Mouse (Mus musculus) layer of hippocampus, adult 9-10 months (tissue): ENCODE measurements at regions not wholly inside any gene's neighbourhood (a gene's known extent, or its start where the extent isn't known, plus 50 kb on each side); places are given as distances from the start of the nearest gene placed in this dataset.

Source experiments
- DNase-seq: peaks from one replicate; pipeline ENCODE4 v3.0.0; 2022; ENCODE audit warnings: low spot score

- DNase-seq, result no peak
Measured at GRCm38 (mm10) chr4:8956312-8957022, 717.6 kb upstream of the Car8 start.

- no peak for DNase-seq
Measured at GRCm38 (mm10) chr4:8955306-8955705, 716.5 kb upstream of the Car8 start.

GRCm38 (mm10) chr4:8954356-8954914 is 715.6 kb upstream of the Car8 start:
- DNase-seq, result no peak

GRCm38 (mm10) chr4:8953181-8953580 is 714.3 kb upstream of the Car8 start:
- DNase-seq, result no peak

- DNase-seq, result no peak
Measured at GRCm38 (mm10) chr4:8949951-8950350, 711.1 kb upstream of the Car8 start.

GRCm38 (mm10) chr4:8949537-8949936 is 710.7 kb upstream of the Car8 start:
- no peak for DNase-seq

GRCm38 (mm10) chr4:8945116-8945515 is 706.3 kb upstream of the Car8 start:
- DNase-seq, result no peak

GRCm38 (mm10) chr4:8943080-8943479 is 704.2 kb upstream of the Car8 start:
- no peak for DNase-seq

- no peak for DNase-seq
Measured at GRCm38 (mm10) chr4:8938948-8939411, 700.1 kb upstream of the Car8 start.

- DNase-seq, result no peak
Measured at GRCm38 (mm10) chr4:8935899-8936298, 697.1 kb upstream of the Car8 start.

- DNase-seq, result no peak
Measured at GRCm38 (mm10) chr4:8934541-8934940, 695.7 kb upstream of the Car8 start.

- DNase-seq, result no peak
Measured at GRCm38 (mm10) chr4:8929346-8929745, 690.5 kb upstream of the Car8 start.

- no peak for DNase-seq
Measured at GRCm38 (mm10) chr4:8928551-8929305, 689.9 kb upstream of the Car8 start.

GRCm38 (mm10) chr4:8927276-8927906 is 688.5 kb upstream of the Car8 start:
- DNase-seq, result no peak

- no peak for DNase-seq
Measured at GRCm38 (mm10) chr4:8926642-8927275, 687.9 kb upstream of the Car8 start.

GRCm38 (mm10) chr4:8922695-8923363 is 684.0 kb upstream of the Car8 start:
- DNase-seq, result no peak

GRCm38 (mm10) chr4:8921477-8922385 is 682.9 kb upstream of the Car8 start:
- no peak for DNase-seq

- DNase-seq, result no peak
Measured at GRCm38 (mm10) chr4:8920306-8920705, 681.5 kb upstream of the Car8 start.

- no peak for DNase-seq
Measured at GRCm38 (mm10) chr4:8919366-8919984, 680.6 kb upstream of the Car8 start.
